Mouse (Mus musculus) bone marrow macrophage, adult 2 months (primary cell): ENCODE data around the gene Nipal4. TPM values are rescaled to one million over a fixed set of nuclear protein-coding genes. Genes with fewer than 3 reads are reported as not detected.

Experiments used
- H3K27ac ChIP-seq: 2 replicates; pipeline ENCODE4 v1.5.1; 2012; ENCODE audit warnings: low read depth, low read length; ENCODE audit not compliant: insufficient read depth
- H3K4me1 ChIP-seq: 2 replicates; pipeline ENCODE4 v1.6.1; 2012; ENCODE audit warnings: low read length; ENCODE audit not compliant: control insufficient read depth, insufficient read depth
- H3K4me3 ChIP-seq: 2 replicates; pipeline ENCODE4 v1.5.1; 2012; ENCODE audit warnings: mild to moderate bottlenecking, low read length, moderate library complexity; ENCODE audit not compliant: insufficient read depth
- CTCF ChIP-seq: IDR thresholded peaks from 2 replicates; pipeline ENCODE4 v1.5.1; 2012; ENCODE audit warnings: low read depth, mild to moderate bottlenecking, low read length, moderate library complexity
- POLR2A ChIP-seq: IDR thresholded peaks from 2 replicates; pipeline ENCODE4 v1.6.1; 2012; ENCODE audit warnings: mild to moderate bottlenecking, low read depth, low read length, borderline replicate concordance
- polyA plus RNA-seq: library from polyadenylated mRNA; stranded (reverse); fragments of >200 nt; gene quantifications from 2 replicates; pipeline ENCODE4 v1.2.4, GENCODE M21; 2012; ENCODE audit not compliant: missing spikeins, insufficient read depth, insufficient read length

Nipal4 gene
- polyA plus RNA-seq, 1 experiment: not detected

DNA sequence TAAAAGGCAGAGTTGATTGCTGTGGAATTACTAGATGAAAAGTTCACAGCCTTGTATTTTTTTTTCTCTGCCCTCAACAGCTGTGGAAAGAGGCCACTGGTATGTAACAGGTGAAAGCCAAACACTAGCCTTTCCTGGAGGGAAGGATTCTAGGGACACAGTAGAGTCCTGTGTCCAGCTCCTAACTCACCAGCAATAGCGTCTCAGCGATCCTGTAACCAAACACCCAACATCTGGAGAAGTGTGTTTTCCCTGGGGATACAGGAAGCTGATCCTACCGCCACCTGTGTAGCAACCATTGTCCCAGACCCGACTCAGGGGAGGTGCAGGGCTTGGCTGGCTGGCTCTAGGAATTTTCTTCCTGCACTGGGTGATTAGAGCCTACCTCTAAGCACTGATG, 46.7 kb downstream of the Nipal4 start:
- TF ChIP-seq CTCF (no peak), POLR2A (no peak)
- Histone ChIP-seq H3K27ac (peak overlapping the region; percentile 78), H3K4me1 (peaks cover 29% of the 10 kb centered on the region), H3K4me3 (no peak overlapping the region)

DNA sequence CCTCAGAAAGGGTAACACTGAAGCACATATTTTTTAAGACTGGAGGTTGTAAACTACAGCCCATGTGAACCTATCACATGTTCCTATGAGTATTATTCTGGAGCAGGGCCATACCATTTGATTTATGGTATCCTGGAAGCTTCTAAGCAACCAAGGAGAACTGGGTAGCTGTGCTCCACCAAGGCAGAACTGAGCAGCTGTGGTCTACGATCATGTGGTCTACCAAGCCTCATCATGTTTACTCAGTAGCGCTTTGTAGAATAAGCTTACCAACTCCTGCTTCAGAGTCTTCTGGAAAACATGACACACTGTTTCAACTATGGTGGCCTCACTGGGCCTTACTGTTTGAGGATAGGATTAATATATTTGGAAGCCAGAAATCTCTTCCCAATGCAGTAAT, 49.8 kb downstream of the Nipal4 start:
- no peak overlapping the region for H3K27ac ChIP-seq
- H3K4me1 ChIP-seq: peaks cover 21% of the 10 kb centered on the region
- TF ChIP-seq CTCF (no peak), POLR2A (no peak)
- no peak overlapping the region for H3K4me3 ChIP-seq

GRCm38 (mm10) chr11:46115411-46116173, 50.7 kb downstream of the Nipal4 start:
- Histone ChIP-seq H3K4me1 (peaks cover 16% of the 10 kb centered on the region), H3K4me3 (no peak overlapping the region), H3K27ac (no peak overlapping the region)
- no peak for TF ChIP-seq POLR2A
- TF ChIP-seq CTCF: no peak

DNA sequence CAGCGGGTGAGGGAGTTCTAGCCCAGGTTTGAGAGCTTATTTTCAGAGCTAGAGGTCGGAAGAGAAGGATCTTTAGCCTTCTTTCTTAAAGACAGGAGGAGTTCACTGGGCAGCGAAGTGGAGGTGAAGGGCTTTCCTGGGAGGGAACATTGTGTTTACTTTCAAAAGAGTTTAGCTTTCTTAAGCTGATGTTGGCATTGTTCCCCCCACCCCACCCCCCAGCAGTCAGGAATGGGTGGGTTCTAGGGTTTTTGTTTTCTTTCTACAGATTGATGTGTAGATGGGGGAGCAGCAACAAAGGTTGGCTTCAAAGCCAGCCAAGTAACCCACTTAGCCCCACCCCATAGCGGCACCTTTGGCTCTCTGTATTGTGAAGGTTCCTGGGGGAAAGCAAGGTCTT, 51.3 kb downstream of the Nipal4 start:
- TF ChIP-seq POLR2A: no peak
- TF ChIP-seq CTCF: no peak
- Histone ChIP-seq H3K4me3 (no peak overlapping the region), H3K27ac (no peak overlapping the region), H3K4me1 (peaks cover 13% of the 10 kb centered on the region)

- H3K4me3 ChIP-seq: no peak overlapping the region
- no peak overlapping the region for H3K27ac ChIP-seq
- TF ChIP-seq POLR2A (no peak), CTCF (no peak)
- H3K4me1 ChIP-seq: peaks cover 8% of the 10 kb centered on the region
These were observed 52.1 kb downstream of the Nipal4 start for GRCm38 (mm10) chr11:46114221-46114620.

- Histone ChIP-seq H3K27ac (no peak overlapping the region), H3K4me1 (peaks cover 8% of the 10 kb centered on the region), H3K4me3 (no peak overlapping the region)
- TF ChIP-seq CTCF: no peak
- TF ChIP-seq POLR2A: no peak
These were observed 53.1 kb downstream of the Nipal4 start for GRCm38 (mm10) chr11:46113211-46113610.

GRCm38 (mm10) chr11:46110945-46111287, 55.4 kb downstream of the Nipal4 start:
- Histone ChIP-seq H3K4me1 (peaks cover 4% of the 10 kb centered on the region), H3K4me3 (no peak overlapping the region), H3K27ac (no peak overlapping the region)
- no peak for TF ChIP-seq POLR2A
- TF ChIP-seq CTCF: no peak

DNA sequence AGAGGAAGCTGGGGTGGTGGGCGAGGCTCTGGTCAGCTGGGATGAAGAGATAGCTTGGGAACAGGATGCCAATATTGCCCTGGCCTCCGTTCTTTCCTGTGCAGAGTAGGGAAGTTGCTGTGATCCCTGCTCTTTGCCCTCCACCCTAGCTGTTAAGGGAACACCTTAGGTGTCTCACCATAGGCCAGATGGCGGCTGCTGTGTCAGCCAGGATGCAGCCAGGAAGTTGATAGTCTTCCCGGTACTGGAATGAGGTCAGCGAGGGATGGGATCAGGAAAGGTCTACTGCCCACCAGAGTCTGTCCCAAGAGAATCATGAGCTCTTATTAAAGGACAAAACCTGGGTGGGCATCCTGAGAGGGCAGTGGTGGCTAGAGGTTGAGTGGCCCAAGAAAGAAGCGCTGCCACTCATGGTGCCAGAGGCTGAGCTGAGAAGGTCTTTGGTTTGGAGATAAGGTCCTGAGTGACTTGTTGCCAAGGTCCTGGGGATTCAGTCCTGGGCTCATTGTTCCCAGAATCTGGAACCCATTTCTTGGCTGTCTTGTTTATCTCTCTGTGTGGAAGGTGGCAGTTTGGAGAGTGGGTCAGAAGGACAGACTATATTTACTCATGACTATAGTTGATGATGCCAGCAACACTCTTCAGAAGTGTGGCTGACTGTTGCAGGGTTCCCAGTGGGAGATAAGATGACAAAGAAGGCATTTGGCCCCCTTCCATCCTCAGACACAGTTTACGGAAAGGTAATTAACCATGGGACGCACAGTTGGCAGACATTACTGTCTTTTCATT, 56.0 kb downstream of the Nipal4 start:
- no peak overlapping the region for H3K4me3 ChIP-seq
- TF ChIP-seq POLR2A (no peak), CTCF (no peak)
- H3K4me1 ChIP-seq: peaks cover 5% of the 10 kb centered on the region; the same call in 1 of the 2 replicates
- H3K27ac ChIP-seq: no peak overlapping the region

- H3K4me3 ChIP-seq: no peak overlapping the region
- H3K27ac ChIP-seq: no peak overlapping the region
- peaks cover 5% of the 10 kb centered on the region; the same call in 1 of the 2 replicates for H3K4me1 ChIP-seq
- TF ChIP-seq CTCF (no peak), POLR2A (no peak)
These were observed 57.1 kb downstream of the Nipal4 start for GRCm38 (mm10) chr11:46109206-46109605.

GRCm38 (mm10) chr11:46107046-46107445, 59.3 kb downstream of the Nipal4 start:
- TF ChIP-seq CTCF: no peak
- no peak for TF ChIP-seq POLR2A
- Histone ChIP-seq H3K27ac (no peak overlapping the region), H3K4me1 (peaks cover 5% of the 10 kb centered on the region; the same call in 1 of the 2 replicates), H3K4me3 (no peak overlapping the region)
